Mouse (Mus musculus) midbrain, embryonic 12.5 days (tissue): ENCODE measurements around the gene Yes1. TPM values are rescaled to one million over a fixed set of nuclear protein-coding genes. Genes with fewer than 3 reads are reported as not detected.
"Not testable (repeated sequence)": the region's sequence is repeated elsewhere in the genome, so short reads cannot be mapped to it uniquely, and the experiment has no call there.

ENCODE experiments used
- ATAC-seq: fragments of 200-750 bp; cut with Nextera tagmentation; 2 replicates; pipeline ENCODE4 v1.8.0; 2017; ENCODE audit warnings: low read depth, moderate TSS enrichment, moderate library complexity; ENCODE audit not compliant: low FRiP score
- H3K27ac ChIP-seq: fragments of 300-500 bp; sonication (generic); replicated peaks from 2 replicates; pipeline ENCODE4 v1.5.1; 2016; ENCODE audit warnings: mild to moderate bottlenecking
- H3K27me3 ChIP-seq: fragments of 300-500 bp; sonication (generic); 2 replicates; pipeline ENCODE4 v1.6.1; 2016; ENCODE audit warnings: mild to moderate bottlenecking
- H3K36me3 ChIP-seq: fragments of 300-500 bp; sonication (generic); 2 replicates; pipeline ENCODE4 v1.6.1; 2016
- H3K4me1 ChIP-seq: fragments of 300-500 bp; sonication (generic); 2 replicates; pipeline ENCODE4 v1.6.1; 2016
- H3K4me2 ChIP-seq: fragments of 300-500 bp; sonication (generic); replicated peaks from 2 replicates; pipeline ENCODE4 v1.6.1; 2016; ENCODE audit warnings: mild to moderate bottlenecking, moderate library complexity
- H3K4me3 ChIP-seq: fragments of 300-500 bp; sonication (generic); 2 replicates; pipeline ENCODE4 v1.5.1; 2016; ENCODE audit warnings: mild to moderate bottlenecking
- H3K9ac ChIP-seq: fragments of 300-500 bp; sonication (generic); replicated peaks from 2 replicates; pipeline ENCODE4 v1.6.1; 2016; ENCODE audit warnings: mild to moderate bottlenecking, moderate library complexity
- H3K9me3 ChIP-seq: fragments of 300-500 bp; sonication (generic); 2 replicates; pipeline ENCODE4 v1.6.1; 2016; ENCODE audit warnings: mild to moderate bottlenecking
- WGBS: fragments of 180-500 bp; shearing (Covaris S2); methylation state at CpG from one replicate; pipeline ENCODE4 v1.1.7; 2016; 5-methylcytosine and 5-hydroxymethylcytosine counted together
- polyA plus RNA-seq: library from polyadenylated mRNA; unstranded; fragments of >200 nt; fragmentation: Nextera tagmentation; extraction: Ambion mirVana; gene quantifications from 2 replicates; pipeline ENCODE4 v1.2.1, GENCODE M21; 2016

The Yes1 gene
- polyA plus RNA-seq, 1 experiment from 2014 or later = 32.3 TPM

DNA sequence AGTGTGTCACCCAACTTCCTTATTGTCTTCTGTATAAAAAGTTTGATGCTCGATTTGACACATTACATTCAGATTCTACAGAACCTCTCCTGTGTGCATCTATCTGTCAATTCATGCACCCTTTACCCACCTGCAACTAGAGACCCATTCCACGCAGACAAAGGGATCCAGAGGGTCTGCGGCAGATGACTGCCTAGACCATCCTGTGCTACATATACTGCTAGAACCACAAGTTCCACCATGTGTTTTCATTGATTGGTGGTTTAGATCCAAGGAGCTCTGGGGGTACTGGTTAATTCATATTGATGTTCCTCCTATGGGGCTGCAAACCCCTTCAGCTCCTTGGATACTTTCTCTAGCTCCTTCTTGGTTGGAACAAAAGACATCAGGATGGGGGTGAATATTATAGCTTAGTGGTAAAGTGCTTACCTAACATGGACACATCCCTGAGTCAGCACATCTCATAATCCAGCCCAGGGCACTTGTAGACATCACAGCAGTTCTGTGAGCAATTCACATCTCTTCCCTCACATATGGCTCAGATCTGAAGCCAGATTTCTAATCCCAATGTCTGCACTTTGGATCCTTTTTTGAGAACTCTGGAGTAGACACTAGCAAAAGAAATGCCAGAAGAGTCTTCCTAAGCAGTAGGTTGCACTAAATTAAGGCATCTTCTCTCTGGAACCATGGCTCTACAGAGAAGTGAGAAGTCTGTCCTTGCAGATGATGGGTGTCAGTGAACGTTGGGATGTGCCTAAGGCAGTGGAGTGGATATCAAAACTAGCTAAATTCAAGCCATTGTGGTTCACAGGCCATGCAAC lies 101.5 kb downstream of the Yes1 start:
- H3K9me3 ChIP-seq = no peaks in the 10 kb centered on the region
- no peak for ATAC-seq
- H3K4me2 ChIP-seq = peak overlapping the region; percentile 72
- H3K4me3 ChIP-seq = peak overlapping the region; percentile 66; the same call in 1 of the 2 replicates
- no peaks in the 10 kb centered on the region for H3K27me3 ChIP-seq
- H3K36me3 ChIP-seq = no peaks in the 10 kb centered on the region
- H3K27ac ChIP-seq = peak overlapping the region; percentile 82
- no peak overlapping the region for H3K9ac ChIP-seq
- WGBS = 70% methylated on average over 4 of the region's 4 CpGs
- peaks cover 10% of the 10 kb centered on the region; the same call in 1 of the 2 replicates for H3K4me1 ChIP-seq

DNA sequence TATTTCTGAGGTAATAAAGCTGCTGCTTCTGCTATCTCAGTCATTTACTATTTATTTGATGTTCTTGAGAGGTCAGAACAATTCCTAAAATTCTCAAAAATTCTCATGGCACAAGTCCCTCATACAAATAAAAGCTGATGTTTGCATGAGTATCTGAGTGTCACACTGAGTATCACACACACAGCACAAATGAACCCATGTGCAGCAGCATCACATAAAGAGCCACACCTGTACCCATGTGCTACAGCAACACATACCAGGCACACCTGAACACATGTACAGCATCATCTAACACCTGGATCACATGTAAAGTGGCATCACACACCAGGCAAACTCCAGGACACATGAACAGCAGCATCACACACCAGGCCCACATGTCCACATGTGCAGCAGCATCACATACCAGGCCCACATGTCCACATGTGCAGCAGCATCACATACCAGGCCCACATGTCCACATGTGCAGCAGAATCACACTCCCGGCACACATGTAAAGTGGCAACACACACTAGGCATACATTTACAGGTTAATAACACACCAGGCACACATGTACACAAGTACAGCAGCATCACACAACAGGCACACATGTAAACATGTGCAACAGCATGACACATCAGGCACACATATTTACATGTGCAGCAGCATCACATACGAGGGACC lies 102.2 kb downstream of the Yes1 start:
- WGBS = 24% methylated on average over 2 of the region's 2 CpGs
- Histone ChIP-seq H3K9ac (peak overlapping the region; percentile 66), H3K27me3 (no peaks in the 10 kb centered on the region), H3K4me2 (peak overlapping the region; percentile 72), H3K36me3 (no peaks in the 10 kb centered on the region), H3K4me3 (peak overlapping the region; percentile 66), H3K4me1 (peaks cover 10% of the 10 kb centered on the region; the same call in 1 of the 2 replicates), H3K9me3 (no peaks in the 10 kb centered on the region), H3K27ac (peak overlapping the region; percentile 82)
- peak; percentile 57; the same call in 1 of the 2 replicates for ATAC-seq

DNA sequence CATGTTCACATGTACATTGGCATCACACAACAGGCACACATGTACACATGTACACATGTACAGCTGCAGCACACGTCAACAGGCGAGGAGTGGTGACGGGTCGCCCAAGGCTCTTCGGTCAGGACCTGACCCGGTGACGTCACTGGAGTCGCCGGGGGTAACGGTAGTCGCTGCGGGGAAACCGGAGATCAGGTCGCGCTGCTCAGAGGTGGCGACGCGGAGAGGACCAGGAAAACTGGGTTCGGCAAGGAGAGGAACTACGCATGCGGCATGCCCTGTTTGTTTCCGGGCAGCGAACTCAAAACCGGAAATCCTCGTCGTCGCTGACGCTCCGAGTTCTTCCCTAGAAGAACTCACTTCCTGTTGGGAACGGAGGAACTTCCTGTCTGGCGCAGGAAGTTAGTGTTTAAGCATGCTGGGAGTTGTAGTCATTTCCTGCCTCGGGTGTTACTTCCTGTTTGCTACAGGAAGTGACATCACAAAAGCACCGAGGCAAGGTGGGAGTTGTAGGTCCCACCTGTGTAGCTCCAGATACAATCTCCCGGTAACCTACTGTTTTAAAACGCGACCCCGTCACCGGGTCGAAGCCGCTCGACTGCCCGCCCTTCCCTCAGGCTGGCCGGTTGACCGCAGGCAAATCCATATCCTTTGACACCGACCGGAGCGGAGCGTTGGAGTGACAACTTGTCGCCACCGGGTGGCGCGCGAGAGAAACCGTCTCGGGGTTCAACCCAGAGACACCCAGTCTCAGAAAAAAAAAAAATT lies 102.9 kb downstream of the Yes1 start:
- H3K27me3 ChIP-seq = no peaks in the 10 kb centered on the region
- peak overlapping the region; percentile 72 for H3K4me2 ChIP-seq
- no peaks in the 10 kb centered on the region for H3K36me3 ChIP-seq
- WGBS = under 1% methylated on average over 55 of the region's 55 CpGs
- no peaks in the 10 kb centered on the region for H3K9me3 ChIP-seq
- peak overlapping the region; percentile 66 for H3K4me3 ChIP-seq
- peak overlapping the region; percentile 82 for H3K27ac ChIP-seq
- peak; percentile 98 for ATAC-seq
- H3K9ac ChIP-seq = peak overlapping the region; percentile 66
- H3K4me1 ChIP-seq = peaks cover 10% of the 10 kb centered on the region; the same call in 1 of the 2 replicates

DNA sequence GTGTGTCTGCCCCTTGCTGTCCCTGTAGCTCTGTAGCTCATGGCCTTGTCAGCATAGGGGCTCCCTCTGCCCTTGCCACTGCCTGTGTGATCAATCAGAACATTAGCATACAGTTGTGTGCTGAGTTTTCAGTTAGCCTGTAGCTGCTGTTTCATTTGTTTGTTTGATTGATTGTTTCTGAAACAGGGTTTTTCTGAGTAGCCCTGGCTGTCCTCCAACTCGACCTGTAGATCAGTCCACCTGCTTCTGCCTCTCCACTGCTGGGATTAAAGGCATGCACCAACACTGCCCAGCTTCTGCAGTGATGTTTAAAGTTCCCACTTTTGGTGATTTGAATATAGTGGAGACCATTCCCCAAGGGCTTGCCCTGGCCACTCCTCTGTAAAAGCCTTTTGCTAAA lies 106.8 kb downstream of the Yes1 start:
- Histone ChIP-seq H3K4me3 (no peak overlapping the region), H3K27me3 (no peaks in the 10 kb centered on the region), H3K9ac (no peak overlapping the region), H3K27ac (no peak overlapping the region), H3K4me1 (peaks cover 8% of the 10 kb centered on the region; the same call in 1 of the 2 replicates), H3K36me3 (no peaks in the 10 kb centered on the region), H3K9me3 (no peaks in the 10 kb centered on the region), H3K4me2 (no peak overlapping the region)
- WGBS = 57% methylated on average over 1 of the region's 1 CpGs
- ATAC-seq = no peak

DNA sequence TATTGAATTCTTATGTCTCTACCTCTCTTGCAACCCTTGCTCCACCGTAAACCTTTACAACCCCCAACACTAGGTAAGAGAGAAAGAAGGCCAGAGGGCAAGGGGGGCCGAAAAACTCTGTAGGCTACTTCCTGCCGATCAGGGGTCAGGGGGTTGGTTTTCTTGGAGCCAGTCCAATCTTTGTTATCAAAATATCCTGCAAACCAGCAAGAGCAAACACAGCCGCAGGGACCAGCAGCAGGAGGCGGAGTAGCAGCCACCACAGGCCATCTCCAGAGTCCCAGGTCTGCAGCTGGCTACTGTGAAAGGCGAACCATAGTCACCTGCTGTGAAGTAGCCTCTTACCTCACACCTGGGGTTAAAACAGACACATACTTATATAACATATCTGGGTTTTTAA lies 107.9 kb downstream of the Yes1 start:
- no peak for ATAC-seq
- H3K4me1 ChIP-seq = no peaks in the 10 kb centered on the region
- H3K9ac ChIP-seq = no peak overlapping the region
- H3K27ac ChIP-seq = no peak overlapping the region
- 58% methylated on average over 6 of the region's 6 CpGs for WGBS
- no peaks in the 10 kb centered on the region for H3K27me3 ChIP-seq
- H3K36me3 ChIP-seq = no peaks in the 10 kb centered on the region
- no peak overlapping the region for H3K4me2 ChIP-seq
- H3K9me3 ChIP-seq = no peaks in the 10 kb centered on the region
- no peak overlapping the region for H3K4me3 ChIP-seq

DNA sequence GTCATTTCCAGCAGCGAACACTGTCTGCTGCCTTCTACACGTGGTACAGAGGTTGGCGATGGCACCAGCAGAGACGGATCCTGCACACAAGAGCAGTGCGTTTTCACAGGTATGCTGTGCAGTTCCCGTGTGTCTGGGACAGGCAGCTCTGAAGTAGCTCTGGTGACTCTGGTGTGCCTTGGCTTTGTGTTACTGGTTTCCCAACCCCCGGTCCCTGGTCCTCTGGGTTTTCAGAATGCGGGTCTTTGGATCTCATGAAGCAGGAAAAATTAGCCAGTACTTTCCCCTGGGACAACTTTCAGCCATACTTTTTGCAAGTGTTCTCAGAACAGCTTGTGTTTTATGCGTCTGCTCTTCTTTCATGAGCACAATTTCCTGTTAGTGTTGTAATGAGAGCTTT lies 109.4 kb downstream of the Yes1 start:
- Histone ChIP-seq H3K9me3 (no peaks in the 10 kb centered on the region), H3K9ac (no peak overlapping the region), H3K36me3 (no peaks in the 10 kb centered on the region), H3K4me1 (no peaks in the 10 kb centered on the region), H3K4me3 (no peak overlapping the region), H3K27ac (no peak overlapping the region), H3K27me3 (no peaks in the 10 kb centered on the region), H3K4me2 (no peak overlapping the region)
- ATAC-seq = no peak
- 89% methylated on average over 9 of the region's 9 CpGs for WGBS

DNA sequence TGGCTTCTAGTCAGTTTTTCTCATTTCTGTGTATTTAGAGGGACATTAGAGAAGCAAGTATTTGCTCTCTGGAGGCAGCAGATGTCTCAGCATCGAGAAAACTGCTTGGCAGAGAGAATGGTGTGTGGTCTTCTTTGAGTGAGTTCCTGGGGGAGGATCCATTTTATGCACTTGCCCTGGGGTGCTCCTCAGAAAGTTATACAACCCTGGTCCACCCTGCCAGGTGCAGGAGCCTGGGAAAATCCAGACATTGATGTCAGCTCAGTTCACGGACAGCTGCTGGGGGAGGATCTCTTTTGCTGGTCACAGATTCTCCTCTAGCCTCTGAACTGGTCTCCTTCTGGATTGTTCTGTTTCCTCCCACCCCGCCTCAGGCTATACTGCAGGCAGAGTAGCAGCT lies 110.3 kb downstream of the Yes1 start:
- no peaks in the 10 kb centered on the region for H3K36me3 ChIP-seq
- H3K4me1 ChIP-seq = no peaks in the 10 kb centered on the region
- no peak overlapping the region for H3K4me2 ChIP-seq
- H3K9ac ChIP-seq = no peak overlapping the region
- H3K4me3 ChIP-seq = no peak overlapping the region
- H3K9me3 ChIP-seq = no peaks in the 10 kb centered on the region
- WGBS = 81% methylated on average over 3 of the region's 3 CpGs
- no peak for ATAC-seq
- no peak overlapping the region for H3K27ac ChIP-seq
- H3K27me3 ChIP-seq = no peaks in the 10 kb centered on the region

DNA sequence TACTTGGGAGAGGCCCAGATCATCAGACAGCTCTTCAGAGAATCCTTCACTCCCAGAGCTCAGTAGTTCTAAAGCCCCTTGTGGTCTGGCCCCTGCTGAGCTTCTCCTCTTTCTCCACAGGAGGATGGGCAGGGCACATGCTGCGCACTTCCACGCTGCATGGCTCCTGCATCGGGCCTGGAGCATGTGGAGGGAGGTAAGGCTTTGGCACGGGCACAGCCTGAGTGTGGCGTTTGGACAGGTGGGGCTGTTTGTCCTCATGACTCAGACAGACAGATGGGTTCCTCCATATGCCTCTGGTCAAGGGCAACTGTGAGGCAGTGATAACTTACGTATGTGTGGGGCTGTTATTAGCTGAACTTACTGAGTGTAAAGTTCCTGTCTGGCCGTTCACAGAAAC lies 111.3 kb downstream of the Yes1 start:
- no peak overlapping the region for H3K9ac ChIP-seq
- H3K27me3 ChIP-seq = no peaks in the 10 kb centered on the region
- H3K4me1 ChIP-seq = no peaks in the 10 kb centered on the region
- ATAC-seq = no peak
- H3K4me3 ChIP-seq = no peak overlapping the region
- H3K36me3 ChIP-seq = no peaks in the 10 kb centered on the region
- H3K9me3 ChIP-seq = no peaks in the 10 kb centered on the region
- WGBS = 82% methylated on average over 7 of the region's 7 CpGs
- H3K27ac ChIP-seq = no peak overlapping the region
- no peak overlapping the region for H3K4me2 ChIP-seq

DNA sequence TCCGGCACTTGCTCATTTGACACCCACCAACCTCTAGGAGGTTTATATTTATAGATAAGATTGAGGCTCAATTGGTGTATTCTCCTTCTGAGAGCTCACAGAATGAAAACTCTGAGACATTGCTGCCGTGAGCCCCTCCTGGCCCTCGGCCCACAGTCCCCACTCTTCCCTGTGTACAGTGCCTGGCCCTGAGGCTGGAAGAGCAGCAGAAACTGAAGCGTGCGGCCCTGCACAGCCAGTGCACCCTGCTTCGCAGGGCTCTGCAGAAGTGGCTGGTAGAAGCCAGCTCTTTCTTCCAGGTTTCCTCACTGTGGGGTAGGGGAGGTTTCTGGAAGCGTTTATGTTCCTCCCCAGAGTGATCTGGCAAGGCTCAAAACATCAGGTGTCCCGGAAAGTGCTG lies 111.7 kb downstream of the Yes1 start:
- H3K36me3 ChIP-seq, H3K9ac ChIP-seq, H3K27ac ChIP-seq, H3K4me1 ChIP-seq, ATAC-seq, H3K27me3 ChIP-seq, H3K9me3 ChIP-seq, H3K4me2 ChIP-seq, H3K4me3 ChIP-seq: not testable (repeated sequence)
- 87% methylated on average over 8 of the region's 8 CpGs for whole genome bisulfite sequencing

DNA sequence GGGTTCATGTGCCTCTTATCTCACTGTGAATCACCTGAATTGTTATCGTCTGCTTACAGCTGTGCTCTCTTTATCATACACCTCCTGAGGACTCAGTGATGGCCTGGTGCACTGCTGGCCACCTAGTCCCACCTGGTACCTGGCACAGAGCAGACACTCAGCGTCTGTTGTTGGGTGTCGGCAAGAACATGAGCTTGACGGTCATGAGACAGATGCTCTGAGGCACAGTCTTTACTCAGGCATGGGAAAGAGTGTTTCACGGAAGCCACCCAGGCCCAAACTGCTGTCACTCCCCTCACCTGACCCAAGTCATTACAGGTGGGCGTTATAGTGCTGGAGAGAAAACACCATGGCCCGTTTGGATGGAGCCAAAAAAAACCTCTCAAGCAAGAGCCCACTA lies 113.0 kb downstream of the Yes1 start:
- Histone ChIP-seq H3K9me3 (no peaks in the 10 kb centered on the region), H3K9ac (no peak overlapping the region), H3K4me1 (no peaks in the 10 kb centered on the region), H3K4me3 (no peak overlapping the region), H3K27me3 (no peaks in the 10 kb centered on the region), H3K36me3 (no peaks in the 10 kb centered on the region), H3K27ac (no peak overlapping the region), H3K4me2 (no peak overlapping the region)
- WGBS = 88% methylated on average over 7 of the region's 7 CpGs
- ATAC-seq = no peak

DNA sequence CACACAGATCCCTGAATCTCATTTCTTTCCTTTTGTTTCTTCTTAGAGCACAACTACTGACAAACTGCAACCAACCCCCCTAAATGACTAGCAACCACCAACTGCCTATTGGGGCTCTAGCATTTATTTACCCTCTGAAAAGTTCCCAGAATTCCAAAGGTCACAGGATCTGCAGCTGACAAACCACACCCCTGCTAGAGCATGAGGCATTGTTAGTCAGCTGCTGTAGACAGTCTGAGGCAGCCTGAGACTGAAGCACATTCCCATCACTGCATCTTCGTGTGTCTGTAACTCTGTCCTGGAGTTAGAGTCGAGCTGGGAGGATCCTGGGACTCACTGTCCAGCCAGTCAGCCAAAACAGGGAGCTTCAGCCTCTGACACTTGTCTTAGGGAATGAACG lies 114.4 kb downstream of the Yes1 start:
- H3K4me2 ChIP-seq, H3K36me3 ChIP-seq, H3K27ac ChIP-seq, ATAC-seq, H3K27me3 ChIP-seq, H3K9me3 ChIP-seq, H3K9ac ChIP-seq, H3K4me1 ChIP-seq, H3K4me3 ChIP-seq: not testable (repeated sequence)
- WGBS = 76% methylated on average over 3 of the region's 3 CpGs

DNA sequence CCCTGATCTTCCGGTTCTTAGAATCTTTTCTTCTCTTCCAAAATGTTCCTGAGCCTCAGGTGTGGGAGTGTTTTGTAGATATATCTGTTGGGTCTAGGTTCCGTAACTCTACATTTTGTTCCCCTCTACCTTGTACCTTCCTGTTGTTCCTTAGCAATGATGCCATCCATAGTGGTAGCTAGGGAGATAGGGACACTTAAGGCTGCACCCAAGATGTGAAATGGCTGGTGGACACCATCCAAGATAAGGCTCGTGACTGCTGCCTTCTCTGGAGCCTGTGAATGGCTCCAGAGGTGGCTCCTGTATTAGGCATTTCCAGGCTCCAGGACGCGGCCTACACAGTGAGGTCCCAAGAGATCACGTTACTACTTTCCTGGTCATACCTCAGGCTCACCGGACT lies 117.3 kb downstream of the Yes1 start:
- no peak overlapping the region for H3K4me2 ChIP-seq
- H3K9me3 ChIP-seq = no peaks in the 10 kb centered on the region
- H3K27ac ChIP-seq = no peak overlapping the region
- no peak overlapping the region for H3K9ac ChIP-seq
- H3K4me1 ChIP-seq = no peaks in the 10 kb centered on the region
- 0 out of 2 replicates have a peak, but pooled peaks cover 3% of the 10 kb centered on the region for H3K36me3 ChIP-seq
- H3K4me3 ChIP-seq = no peak overlapping the region
- H3K27me3 ChIP-seq = no peaks in the 10 kb centered on the region
- no peak for ATAC-seq
- 85% methylated on average over 7 of the region's 7 CpGs for WGBS
